ENCODE assay signal across 24 mouse cellular contexts in the genomic region with DNA sequence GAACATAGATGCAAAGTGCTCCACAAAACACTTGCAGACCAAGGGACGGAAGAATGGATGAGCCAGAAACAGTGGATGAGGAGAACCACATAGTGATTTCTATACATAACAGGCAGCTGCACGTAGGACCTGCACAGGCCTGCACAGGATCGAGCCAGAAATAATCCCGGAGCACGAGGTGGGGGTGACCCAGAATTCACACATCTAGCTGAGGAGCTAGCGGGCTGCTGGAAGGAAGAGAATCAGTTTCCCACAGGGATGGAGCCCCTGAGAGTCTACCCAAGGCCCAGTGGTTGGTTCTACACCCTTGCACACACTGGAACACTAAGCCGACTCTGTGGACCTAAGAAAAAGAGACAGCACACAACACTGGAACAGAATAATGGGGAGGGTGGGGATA. TPM values are rescaled to one million over a fixed set of nuclear protein-coding genes. Genes with fewer than 3 reads are reported as not detected.
"Had no signal": no experiment of that assay in that cellular context is flagged by ENCODE, and none has a peak within 500 bp of the region (broad histone marks: within the 10 kb centered on the region; RNA-seq: fewer than 3 reads in every experiment).

No protein-coding gene starts in this region.

- H3K9ac ChIP-seq: neural tube, embryonic 13.5 days; neural tube, embryonic 15.5 days; stomach, embryonic 15.5 days had no signal

- DNase-seq: retina, postnatal 1 day; right cerebral cortex, adult 18-20 months; right cerebral cortex, postnatal 14 days; right cerebral cortex, postnatal 25 days; right cerebral cortex, postnatal 4 days; spleen, adult 18-20 months; thymus, adult 18-20 months; thymus, adult 2 months; thymus, postnatal 14 days; thymus, postnatal 25 days; thymus, postnatal 36 days; thymus, postnatal 4 days had no signal

- H3K4me2 ChIP-seq: neural tube, embryonic 13.5 days; neural tube, embryonic 15.5 days; stomach, embryonic 15.5 days had no signal

- H3K36me3 ChIP-seq: neural tube, embryonic 13.5 days; neural tube, embryonic 15.5 days; stomach, embryonic 15.5 days had no signal

- H3K4me1 ChIP-seq: neural tube, embryonic 13.5 days; neural tube, embryonic 15.5 days; stomach, embryonic 15.5 days had no signal

- H3K4me3 ChIP-seq: neural tube, embryonic 13.5 days; neural tube, embryonic 15.5 days; stomach, embryonic 15.5 days had no signal

- H3K27ac ChIP-seq: neural tube, embryonic 13.5 days; neural tube, embryonic 15.5 days; stomach, embryonic 15.5 days; stomach, postnatal 0 days had no signal

- H3K9me3 ChIP-seq: neural tube, embryonic 15.5 days; stomach, embryonic 15.5 days had no signal

- H3K27me3 ChIP-seq: neural tube, embryonic 13.5 days; neural tube, embryonic 15.5 days; stomach, embryonic 15.5 days had no signal

RNA-seq across cellular contexts. Expression of a gene that starts 18.5 kb away (rescaled TPM):
- total RNA-seq: neutrophil, adult 5-6 weeks had no signal
- polyA plus RNA-seq: neural tube, embryonic 13.5 days; neural tube, embryonic 14.5 days; small intestine, adult 2 months; spleen, adult 2 months; stomach, embryonic 14.5 days; stomach, embryonic 15.5 days; stomach, embryonic 16.5 days; stomach, postnatal 0 days; thymus, adult 2 months; thymus, postnatal 0 days; urinary bladder, adult 2 months had no signal

RNA-seq across cellular contexts. Expression of a gene that starts 32.5 kb away (rescaled TPM):
- total RNA-seq: neutrophil, adult 5-6 weeks had no signal
- polyA plus RNA-seq: neural tube, embryonic 13.5 days; neural tube, embryonic 14.5 days; neural tube, embryonic 15.5 days; small intestine, adult 2 months; spleen, adult 2 months; stomach, embryonic 14.5 days; stomach, embryonic 15.5 days; stomach, embryonic 16.5 days; stomach, postnatal 0 days; thymus, adult 2 months; thymus, postnatal 0 days; urinary bladder, adult 2 months had no signal

RNA-seq across cellular contexts. Expression of a gene that starts 40.8 kb away (rescaled TPM):
- total RNA-seq: neutrophil, adult 5-6 weeks had no signal
- polyA plus RNA-seq: neural tube, embryonic 13.5 days; neural tube, embryonic 14.5 days; neural tube, embryonic 15.5 days; small intestine, adult 2 months; spleen, adult 2 months; stomach, embryonic 14.5 days; stomach, embryonic 16.5 days; stomach, postnatal 0 days; thymus, adult 2 months; thymus, postnatal 0 days had no signal
